Mouse (Mus musculus): ENCODE measurements at regions not wholly inside any gene's neighbourhood (a gene's known extent, or its start where the extent isn't known, plus 50 kb on each side); places are given as distances from the start of the nearest gene placed in this dataset.

- H3ac ChIP-seq (ENCODE audit: control insufficient read depth, insufficient read length, low read depth), result no peak overlapping the region
- H3K79me3 ChIP-seq (ENCODE audit: low read depth), result no peaks in the 10 kb centered on the region
- no peaks in the 10 kb centered on the region for H3K27me3 ChIP-seq (ENCODE audit: control insufficient read depth, insufficient read depth, insufficient read length)
- no peaks in the 10 kb centered on the region for H3K79me2 ChIP-seq (ENCODE audit: control insufficient read depth, insufficient read depth)
- no peaks in the 10 kb centered on the region for H3K36me3 ChIP-seq (ENCODE audit: control insufficient read depth, insufficient read depth)
- H3K4me3 ChIP-seq (ENCODE audit: insufficient read depth, poor library complexity, severe bottlenecking), result no peak overlapping the region
- TF ChIP-seq MAX (IDR thresholded peaks at IDR 0.05), result no peak
- TF ChIP-seq MYOD1 (IDR thresholded peaks at IDR 0.05; ENCODE audit: control insufficient read depth, insufficient read length, low read depth), result peak; percentile 62
Measured at GRCm38 (mm10) chr8:26871838-26872237, 105.3 kb upstream of the Zfp703 start.

- TF ChIP-seq MAX (IDR thresholded peaks at IDR 0.05) (no peak), FOSL1 (IDR thresholded peaks at IDR 0.05; ENCODE audit: insufficient read depth, low read length, poor library complexity, severe bottlenecking) (no peak), CTCF (IDR thresholded peaks at IDR 0.05; ENCODE audit: control insufficient read depth, insufficient read depth, insufficient read length) (no peak), MYOD1 (IDR thresholded peaks at IDR 0.05; ENCODE audit: control insufficient read depth, insufficient read length, low read depth) (no peak), CEBPB (IDR thresholded peaks at IDR 0.05; ENCODE audit: low read depth) (no peak), USF1 (IDR thresholded peaks at IDR 0.05; ENCODE audit: low read depth) (no peak), MYOG (IDR thresholded peaks at IDR 0.05; ENCODE audit: control insufficient read depth, extremely low read depth, insufficient read length) (no peak)
- no peaks in the 10 kb centered on the region for H3K27me3 ChIP-seq (ENCODE audit: control insufficient read depth, insufficient read depth, insufficient read length)
- H3K79me2 ChIP-seq (ENCODE audit: control insufficient read depth, insufficient read depth), result no peaks in the 10 kb centered on the region
- no peaks in the 10 kb centered on the region for H3K79me3 ChIP-seq (ENCODE audit: low read depth)
- H3K4me3 ChIP-seq (ENCODE audit: insufficient read depth, poor library complexity, severe bottlenecking), result no peak overlapping the region
- no peaks in the 10 kb centered on the region for H3K36me3 ChIP-seq (ENCODE audit: control insufficient read depth, insufficient read depth)
- no peak overlapping the region for H3ac ChIP-seq (ENCODE audit: control insufficient read depth, insufficient read length, low read depth)
Measured at GRCm38 (mm10) chr8:26872382-26872781, 104.7 kb upstream of the Zfp703 start.

- H3K79me3 ChIP-seq (ENCODE audit: low read depth), result no peaks in the 10 kb centered on the region
- H3K4me3 ChIP-seq (ENCODE audit: insufficient read depth, poor library complexity, severe bottlenecking), result no peak overlapping the region
- no peaks in the 10 kb centered on the region for H3K79me2 ChIP-seq (ENCODE audit: control insufficient read depth, insufficient read depth)
- H3K27me3 ChIP-seq (ENCODE audit: control insufficient read depth, insufficient read depth, insufficient read length), result no peaks in the 10 kb centered on the region
- TF ChIP-seq MYOG (IDR thresholded peaks at IDR 0.05; ENCODE audit: control insufficient read depth, extremely low read depth, insufficient read length) (no peak), CTCF (IDR thresholded peaks at IDR 0.05; ENCODE audit: control insufficient read depth, insufficient read depth, insufficient read length) (no peak), CEBPB (IDR thresholded peaks at IDR 0.05; ENCODE audit: low read depth) (peak; percentile 15), MYOD1 (IDR thresholded peaks at IDR 0.05; ENCODE audit: control insufficient read depth, insufficient read length, low read depth) (peak; percentile 74), MAX (IDR thresholded peaks at IDR 0.05) (no peak), FOSL1 (IDR thresholded peaks at IDR 0.05; ENCODE audit: insufficient read depth, low read length, poor library complexity, severe bottlenecking) (no peak), USF1 (IDR thresholded peaks at IDR 0.05; ENCODE audit: low read depth) (no peak)
- no peaks in the 10 kb centered on the region for H3K36me3 ChIP-seq (ENCODE audit: control insufficient read depth, insufficient read depth)
- H3ac ChIP-seq (ENCODE audit: control insufficient read depth, insufficient read length, low read depth), result no peak overlapping the region
Measured at GRCm38 (mm10) chr8:26872815-26873214, 104.3 kb upstream of the Zfp703 start.

- H3K79me3 ChIP-seq (ENCODE audit: low read depth), result no peaks in the 10 kb centered on the region
- no peaks in the 10 kb centered on the region for H3K27me3 ChIP-seq (ENCODE audit: control insufficient read depth, insufficient read depth, insufficient read length)
- no peaks in the 10 kb centered on the region for H3K79me2 ChIP-seq (ENCODE audit: control insufficient read depth, insufficient read depth)
- no peak overlapping the region for H3ac ChIP-seq (ENCODE audit: control insufficient read depth, insufficient read length, low read depth)
- no peak overlapping the region for H3K4me3 ChIP-seq (ENCODE audit: insufficient read depth, poor library complexity, severe bottlenecking)
- TF ChIP-seq CEBPB (IDR thresholded peaks at IDR 0.05; ENCODE audit: low read depth), result no peak
- no peak for TF ChIP-seq CTCF (IDR thresholded peaks at IDR 0.05; ENCODE audit: control insufficient read depth, insufficient read depth, insufficient read length)
- TF ChIP-seq USF1 (IDR thresholded peaks at IDR 0.05; ENCODE audit: low read depth), result no peak
- no peaks in the 10 kb centered on the region for H3K36me3 ChIP-seq (ENCODE audit: control insufficient read depth, insufficient read depth)
Measured at GRCm38 (mm10) chr8:26880177-26880576, 96.9 kb upstream of the Zfp703 start.

GRCm38 (mm10) chr8:26881268-26882120 is 95.6 kb upstream of the Zfp703 start:
- Histone ChIP-seq H3K4me3 (ENCODE audit: insufficient read depth, poor library complexity, severe bottlenecking) (no peak overlapping the region), H3K27me3 (ENCODE audit: control insufficient read depth, insufficient read depth, insufficient read length) (no peaks in the 10 kb centered on the region)

GRCm38 (mm10) chr8:26882616-26883015 is 94.5 kb upstream of the Zfp703 start:
- no peaks in the 10 kb centered on the region for H3K79me3 ChIP-seq (ENCODE audit: low read depth)
- no peak overlapping the region for H3ac ChIP-seq (ENCODE audit: control insufficient read depth, insufficient read length, low read depth)
- TF ChIP-seq MYOG (IDR thresholded peaks at IDR 0.05; ENCODE audit: control insufficient read depth, extremely low read depth, insufficient read length) (no peak), MYOD1 (IDR thresholded peaks at IDR 0.05; ENCODE audit: control insufficient read depth, insufficient read length, low read depth) (no peak), FOSL1 (IDR thresholded peaks at IDR 0.05; ENCODE audit: insufficient read depth, low read length, poor library complexity, severe bottlenecking) (no peak), CTCF (IDR thresholded peaks at IDR 0.05; ENCODE audit: control insufficient read depth, insufficient read depth, insufficient read length) (no peak), CEBPB (IDR thresholded peaks at IDR 0.05; ENCODE audit: low read depth) (no peak), USF1 (IDR thresholded peaks at IDR 0.05; ENCODE audit: low read depth) (no peak), MAX (IDR thresholded peaks at IDR 0.05) (no peak)
- no peaks in the 10 kb centered on the region for H3K36me3 ChIP-seq (ENCODE audit: control insufficient read depth, insufficient read depth)
- H3K27me3 ChIP-seq (ENCODE audit: control insufficient read depth, insufficient read depth, insufficient read length), result no peaks in the 10 kb centered on the region
- no peaks in the 10 kb centered on the region for H3K79me2 ChIP-seq (ENCODE audit: control insufficient read depth, insufficient read depth)
- H3K4me3 ChIP-seq (ENCODE audit: insufficient read depth, poor library complexity, severe bottlenecking), result no peak overlapping the region

More at GRCm38 (mm10) chr8:26881268-26882120, 95.6 kb upstream of the Zfp703 start:
- no peak overlapping the region for H3ac ChIP-seq (ENCODE audit: control insufficient read depth, insufficient read length, low read depth)
- no peaks in the 10 kb centered on the region for H3K79me3 ChIP-seq (ENCODE audit: low read depth)
- no peaks in the 10 kb centered on the region for H3K79me2 ChIP-seq (ENCODE audit: control insufficient read depth, insufficient read depth)
- no peak for TF ChIP-seq MAX (IDR thresholded peaks at IDR 0.05)
- no peak for TF ChIP-seq CEBPB (IDR thresholded peaks at IDR 0.05; ENCODE audit: low read depth)
- no peak for TF ChIP-seq MYOD1 (IDR thresholded peaks at IDR 0.05; ENCODE audit: control insufficient read depth, insufficient read length, low read depth)
- no peak for TF ChIP-seq MYOG (IDR thresholded peaks at IDR 0.05; ENCODE audit: control insufficient read depth, extremely low read depth, insufficient read length)
- TF ChIP-seq CTCF (IDR thresholded peaks at IDR 0.05; ENCODE audit: control insufficient read depth, insufficient read depth, insufficient read length), result no peak
- no peak for TF ChIP-seq FOSL1 (IDR thresholded peaks at IDR 0.05; ENCODE audit: insufficient read depth, low read length, poor library complexity, severe bottlenecking)
- no peak for TF ChIP-seq USF1 (IDR thresholded peaks at IDR 0.05; ENCODE audit: low read depth)
- no peaks in the 10 kb centered on the region for H3K36me3 ChIP-seq (ENCODE audit: control insufficient read depth, insufficient read depth)

All from C2C12 (cell line).